Mouse (Mus musculus): ENCODE measurements around the gene Hyal1.

GRCm38 (mm10) chr9:107548820-107549219 is 27.9 kb upstream of the Hyal1 start:
- TF ChIP-seq CTCF (conservative IDR thresholded peaks at IDR 0.05; ENCODE audit: insufficient read depth, insufficient read length, low read depth, low read length) (no peak), POLR2A (IDR thresholded peaks at IDR 0.05; ENCODE audit: low read depth, low read length) (no peak)

All from kidney, adult 2 months (tissue).